Mouse (Mus musculus) limb, embryonic 15.5 days (tissue): ENCODE data around the gene Plg. TPM values are rescaled to one million over a fixed set of nuclear protein-coding genes. Genes with fewer than 3 reads are reported as not detected.

Experiments
- ATAC-seq: fragments of 200-750 bp; cut with Nextera tagmentation; 2 replicates; pipeline ENCODE4 v1.8.0; 2017; ENCODE audit warnings: low read depth, moderate TSS enrichment; ENCODE audit not compliant: insufficient number of reproducible peaks, low FRiP score, low TSS enrichment
- H3K27ac ChIP-seq: fragments of 300-500 bp; sonication (generic); 2 replicates; pipeline ENCODE4 v1.5.1; 2015; ENCODE audit warnings: moderate library complexity, mild to moderate bottlenecking, inconsistent platforms
- H3K27me3 ChIP-seq: fragments of 300-500 bp; sonication (generic); 2 replicates; pipeline ENCODE4 v1.6.1; 2015; ENCODE audit warnings: inconsistent platforms
- H3K36me3 ChIP-seq: fragments of 300-500 bp; sonication (generic); 2 replicates; pipeline ENCODE4 v1.6.1; 2015; ENCODE audit warnings: inconsistent platforms
- H3K4me1 ChIP-seq: fragments of 300-500 bp; sonication (generic); 2 replicates; pipeline ENCODE4 v1.6.1; 2015; ENCODE audit warnings: inconsistent platforms
- H3K4me2 ChIP-seq: fragments of 300-500 bp; sonication (generic); 2 replicates; pipeline ENCODE4 v1.6.1; 2015; ENCODE audit warnings: mild to moderate bottlenecking, inconsistent platforms
- H3K4me3 ChIP-seq: fragments of 300-500 bp; sonication (generic); 2 replicates; pipeline ENCODE4 v1.5.1; 2015; ENCODE audit warnings: mild to moderate bottlenecking, inconsistent platforms
- H3K9ac ChIP-seq: fragments of 300-500 bp; sonication (generic); 2 replicates; pipeline ENCODE4 v1.6.1; 2015; ENCODE audit warnings: inconsistent platforms
- H3K9me3 ChIP-seq: fragments of 300-500 bp; sonication (generic); 2 replicates; pipeline ENCODE4 v1.6.1; 2016; ENCODE audit warnings: inconsistent platforms
- WGBS: fragments of 180-500 bp; shearing (Covaris S2); methylation state at CpG from one replicate; pipeline ENCODE4 v1.1.7; 2015; 5-methylcytosine and 5-hydroxymethylcytosine counted together
- polyA plus RNA-seq: library from polyadenylated mRNA; unstranded; fragments of >200 nt; fragmentation: Nextera tagmentation; extraction: Ambion mirVana; gene quantifications from 2 replicates; pipeline ENCODE4 v1.2.1, GENCODE M21; 2015

Plg gene
- polyA plus RNA-seq = 0.07 and 0.70 TPM in 2 replicates

DNA sequence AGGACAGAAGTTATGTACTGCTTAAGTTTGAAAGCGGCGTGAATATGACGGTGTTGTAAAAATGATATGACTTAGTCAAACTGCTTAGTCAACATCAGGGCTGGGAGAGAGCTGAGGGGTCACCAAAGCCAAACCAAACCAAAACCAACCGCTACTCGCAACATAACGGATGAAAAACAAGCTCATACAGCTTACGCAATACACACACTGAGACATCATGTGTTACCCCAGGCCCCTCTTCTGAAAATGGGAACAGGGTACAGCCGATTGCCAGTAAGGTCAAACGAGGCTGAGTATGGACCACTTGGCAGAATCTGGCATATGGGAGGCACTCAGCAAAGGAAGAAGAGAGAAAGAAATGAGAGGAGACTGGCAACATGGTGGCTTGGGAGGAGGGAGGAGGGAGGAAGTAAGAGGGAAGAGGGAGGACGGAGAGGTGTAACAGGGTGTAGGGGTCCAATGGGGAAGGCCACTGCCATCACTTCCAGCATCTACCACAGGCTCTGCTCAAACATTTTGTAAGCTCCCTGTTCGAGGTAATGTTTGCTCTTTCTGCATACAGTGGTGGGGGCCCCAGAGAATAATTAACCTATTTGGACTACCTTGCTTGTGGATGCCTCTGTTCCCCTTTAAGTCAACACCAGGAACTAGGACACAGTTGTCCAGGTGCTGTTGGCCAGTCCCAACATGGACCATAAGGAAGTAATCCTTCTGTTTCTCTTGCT is at the start of gene Plg:
TSS of gene Plg (plus strand) at position 628 of the 725 bp plus-strand sequence.
- Histone ChIP-seq H3K4me1 (no peaks in the 10 kb centered on the region), H3K9me3 (no peaks in the 10 kb centered on the region), H3K9ac (no peak within 1 kb of the TSS), H3K4me2 (no peak within 1 kb of the TSS), H3K27me3 (no peaks in the 10 kb centered on the region), H3K4me3 (no peak within 1 kb of the TSS), H3K27ac (no peak within 1 kb of the TSS), H3K36me3 (no peaks in the 10 kb centered on the region)
- WGBS = 87% methylated on average over 11 of the region's 11 CpGs
- no peak for ATAC-seq

DNA sequence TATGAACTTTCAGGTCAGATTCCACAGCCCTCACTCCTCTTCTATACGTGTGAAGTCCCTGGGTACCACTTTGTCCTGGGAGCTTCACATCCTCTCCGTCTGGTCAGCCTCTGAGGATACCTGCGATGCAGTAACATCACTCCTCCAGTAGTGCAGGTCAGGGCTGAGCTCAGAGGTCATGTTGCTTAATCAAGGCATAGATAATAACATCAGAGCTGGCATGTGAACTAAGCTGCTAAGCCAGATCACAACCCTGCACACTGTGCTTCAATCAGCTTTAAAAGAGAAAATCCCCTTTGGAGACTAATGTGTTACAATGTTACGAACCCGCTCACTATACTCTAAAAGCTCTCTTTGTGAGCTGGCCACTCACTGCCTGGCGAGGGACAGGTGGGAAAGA is 43.3 kb upstream of the Plg start:
- Histone ChIP-seq H3K9me3 (no peaks in the 10 kb centered on the region), H3K9ac (no peak overlapping the region), H3K4me1 (no peaks in the 10 kb centered on the region), H3K36me3 (no peaks in the 10 kb centered on the region), H3K4me3 (no peak overlapping the region), H3K27ac (no peak overlapping the region), H3K4me2 (no peak overlapping the region), H3K27me3 (no peaks in the 10 kb centered on the region)
- ATAC-seq = no peak
- WGBS = 63% methylated on average over 6 of the region's 6 CpGs

DNA sequence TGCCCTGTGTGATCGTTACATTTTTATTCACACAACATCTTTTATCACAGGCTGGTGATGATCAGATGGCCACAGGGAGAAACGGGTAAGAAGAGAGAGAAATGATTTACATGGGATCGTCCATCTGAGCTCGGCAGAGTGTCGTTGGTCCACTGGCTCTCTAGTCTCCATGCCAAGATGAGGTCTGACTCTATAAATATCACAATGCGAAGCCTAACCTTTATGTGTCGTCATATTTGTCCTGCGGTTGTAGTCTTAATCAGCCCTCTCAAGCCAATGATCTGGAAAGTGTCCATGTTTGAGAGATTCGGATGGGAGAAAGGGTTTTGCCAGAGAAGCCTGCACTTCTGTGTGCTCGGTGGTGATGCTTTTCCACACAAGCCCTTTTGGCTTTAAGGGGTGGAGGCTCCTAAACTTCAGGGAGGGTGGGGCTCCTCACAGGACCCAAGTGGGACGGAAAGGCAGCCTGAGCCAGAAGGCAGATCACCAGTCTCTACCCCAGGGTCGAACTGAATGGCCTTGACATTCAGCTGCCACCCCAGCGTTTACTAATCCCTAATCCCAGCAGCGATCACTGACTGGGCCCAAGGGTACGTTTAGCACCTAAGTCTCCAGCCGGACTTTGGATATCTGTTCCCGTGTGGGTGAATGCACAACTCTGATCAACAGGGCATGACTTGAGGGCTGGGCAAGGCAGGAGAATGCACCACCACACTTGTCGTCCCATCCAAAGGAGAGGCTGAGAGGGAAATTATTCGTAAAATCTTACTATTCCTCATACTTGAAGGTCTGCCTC is 42.1 kb upstream of the Plg start:
- Histone ChIP-seq H3K27me3 (no peaks in the 10 kb centered on the region), H3K27ac (no peak overlapping the region), H3K4me3 (no peak overlapping the region), H3K4me2 (no peak overlapping the region), H3K4me1 (no peaks in the 10 kb centered on the region), H3K9ac (no peak overlapping the region), H3K36me3 (no peaks in the 10 kb centered on the region), H3K9me3 (no peaks in the 10 kb centered on the region)
- ATAC-seq = no peak
- 82% methylated on average over 19 of the region's 19 CpGs for WGBS

DNA sequence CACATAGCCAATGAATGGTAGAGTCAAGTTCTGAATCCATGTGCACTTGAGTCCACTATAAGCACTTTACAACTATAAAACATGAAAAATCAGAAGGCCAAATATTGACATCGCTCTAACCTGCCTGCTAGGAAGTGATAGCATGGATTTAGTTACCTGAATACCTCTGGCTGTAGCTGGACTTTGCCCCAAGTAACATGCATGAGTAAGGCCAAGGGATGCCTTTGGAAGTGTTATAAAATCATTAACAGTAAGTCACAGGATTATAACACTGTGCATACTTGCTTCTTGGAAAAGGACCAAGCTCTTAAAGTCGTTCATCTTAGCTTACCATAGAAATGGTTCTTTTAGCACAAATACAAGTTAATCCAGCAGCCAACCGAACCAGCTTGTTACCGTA is 41.3 kb upstream of the Plg start:
- 61% methylated on average over 4 of the region's 4 CpGs for WGBS
- no peak for ATAC-seq
- no peak overlapping the region for H3K4me2 ChIP-seq
- no peak overlapping the region for H3K27ac ChIP-seq
- H3K4me3 ChIP-seq = no peak overlapping the region
- H3K9ac ChIP-seq = no peak overlapping the region
- no peaks in the 10 kb centered on the region for H3K9me3 ChIP-seq
- no peaks in the 10 kb centered on the region for H3K4me1 ChIP-seq
- no peaks in the 10 kb centered on the region for H3K36me3 ChIP-seq
- no peaks in the 10 kb centered on the region for H3K27me3 ChIP-seq

DNA sequence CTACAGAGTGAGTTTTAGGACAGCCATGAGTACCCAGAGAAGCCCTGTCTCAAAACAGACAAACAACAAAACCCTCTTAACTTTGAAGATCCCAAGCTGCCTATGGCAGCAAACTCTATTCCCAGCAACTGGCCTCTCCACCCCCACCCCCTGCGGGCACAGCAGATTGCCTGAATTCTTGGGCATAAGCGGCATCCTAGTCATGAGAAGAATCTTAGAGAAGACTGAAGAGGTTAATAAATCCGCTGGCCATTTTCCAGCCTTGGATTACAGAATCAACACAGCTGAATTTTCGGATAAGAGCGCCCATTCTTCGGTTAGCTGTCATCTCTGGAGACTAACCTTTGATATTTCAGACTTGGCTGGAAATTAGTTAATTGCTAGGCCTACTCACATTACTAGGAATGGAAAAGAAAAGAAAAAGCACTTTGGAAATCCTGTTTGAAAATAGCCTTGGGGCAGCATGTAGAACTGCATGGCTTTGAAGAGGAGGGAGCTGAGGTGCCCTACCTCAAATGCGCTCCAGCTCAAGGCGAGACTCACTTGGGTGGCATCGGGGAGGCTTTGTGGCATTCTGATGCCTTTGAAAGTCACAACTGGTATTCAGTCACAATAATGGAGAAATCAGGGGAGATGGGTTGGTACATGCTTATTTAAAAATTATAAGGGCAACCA is 34.6 kb upstream of the Plg start:
- Histone ChIP-seq H3K4me1 (no peaks in the 10 kb centered on the region; the same call in 1 of the 2 replicates), H3K4me3 (no peak overlapping the region), H3K27ac (no peak overlapping the region), H3K9ac (no peak overlapping the region), H3K36me3 (no peaks in the 10 kb centered on the region), H3K4me2 (no peak overlapping the region), H3K27me3 (no peaks in the 10 kb centered on the region), H3K9me3 (no peaks in the 10 kb centered on the region)
- WGBS = 73% methylated on average over 9 of the region's 9 CpGs
- ATAC-seq = no peak

DNA sequence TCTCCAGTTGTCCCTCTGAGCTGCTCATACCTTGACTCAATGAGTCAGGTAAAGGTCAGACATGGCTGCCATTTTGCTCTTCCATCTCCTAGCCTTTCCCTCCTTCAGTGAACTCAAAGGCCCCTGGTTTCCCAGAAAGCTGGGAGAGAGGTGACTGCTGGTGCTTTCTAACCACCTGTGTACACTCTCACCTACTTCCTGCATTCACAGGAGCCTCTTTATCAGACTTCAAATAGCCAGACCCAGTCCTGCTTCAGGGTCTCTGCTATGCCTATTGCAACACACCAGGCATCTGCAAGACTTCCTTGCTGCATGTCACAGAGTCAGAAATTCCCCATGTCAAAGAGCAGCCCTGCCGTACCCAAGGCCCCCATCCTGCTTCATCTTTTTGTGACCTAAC is 30.9 kb upstream of the Plg start:
- Histone ChIP-seq H3K27ac (no peak overlapping the region), H3K4me2 (no peak overlapping the region), H3K4me3 (no peak overlapping the region), H3K9me3 (no peaks in the 10 kb centered on the region), H3K9ac (no peak overlapping the region), H3K36me3 (no peaks in the 10 kb centered on the region), H3K27me3 (no peaks in the 10 kb centered on the region), H3K4me1 (no peaks in the 10 kb centered on the region; the same call in 1 of the 2 replicates)
- ATAC-seq = no peak
- WGBS = 79% methylated on average over 1 of the region's 1 CpGs

DNA sequence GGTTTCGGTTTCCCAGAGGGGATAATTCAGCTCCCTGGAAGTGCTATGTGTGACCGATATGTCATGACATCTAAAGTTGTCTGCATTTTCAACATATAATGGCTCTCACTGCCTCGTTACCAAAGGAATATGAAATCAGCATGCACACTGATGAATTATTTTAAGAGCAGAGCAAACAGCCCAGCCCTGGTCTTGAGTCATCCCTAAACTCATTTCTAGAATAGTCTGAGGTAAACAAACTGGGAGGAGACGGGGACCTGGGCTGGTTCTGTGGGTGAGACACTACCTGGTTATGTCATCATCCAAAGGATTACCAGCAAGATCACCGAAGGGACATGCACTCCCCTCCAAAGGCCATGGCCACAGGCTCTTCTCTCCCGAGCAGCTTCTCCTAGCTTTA is 26.8 kb upstream of the Plg start:
- Histone ChIP-seq H3K27ac (no peak overlapping the region), H3K9me3 (no peaks in the 10 kb centered on the region), H3K9ac (no peak overlapping the region), H3K36me3 (no peaks in the 10 kb centered on the region), H3K4me2 (no peak overlapping the region), H3K4me3 (no peak overlapping the region), H3K27me3 (no peaks in the 10 kb centered on the region), H3K4me1 (no peaks in the 10 kb centered on the region)
- WGBS = 77% methylated on average over 6 of the region's 6 CpGs
- no peak for ATAC-seq

DNA sequence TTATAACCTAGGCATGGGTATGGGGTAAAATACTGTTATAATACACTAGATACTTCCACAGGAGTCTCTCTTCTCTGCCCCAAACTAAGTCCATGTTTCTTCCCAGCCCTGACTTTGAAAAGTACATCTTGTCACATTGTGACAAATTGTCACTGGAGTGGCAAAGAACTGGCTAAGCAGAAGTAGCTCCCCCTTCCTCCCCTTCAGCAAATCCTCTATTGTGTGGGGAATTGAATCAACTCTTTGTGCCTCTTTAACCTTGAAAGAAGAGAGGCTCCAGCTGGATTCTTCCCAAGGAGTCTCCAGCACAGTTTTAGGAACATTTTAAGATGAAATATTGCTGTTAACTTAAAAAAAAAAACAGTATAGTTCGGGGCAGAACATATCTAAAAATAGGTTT is 25.6 kb upstream of the Plg start:
- ATAC-seq = no peak
- 44% methylated on average over 1 of the region's 1 CpGs for WGBS
- Histone ChIP-seq H3K4me2 (no peak overlapping the region), H3K27ac (no peak overlapping the region), H3K4me3 (no peak overlapping the region), H3K36me3 (no peaks in the 10 kb centered on the region), H3K27me3 (no peaks in the 10 kb centered on the region), H3K9ac (no peak overlapping the region), H3K9me3 (no peaks in the 10 kb centered on the region), H3K4me1 (no peaks in the 10 kb centered on the region)

DNA sequence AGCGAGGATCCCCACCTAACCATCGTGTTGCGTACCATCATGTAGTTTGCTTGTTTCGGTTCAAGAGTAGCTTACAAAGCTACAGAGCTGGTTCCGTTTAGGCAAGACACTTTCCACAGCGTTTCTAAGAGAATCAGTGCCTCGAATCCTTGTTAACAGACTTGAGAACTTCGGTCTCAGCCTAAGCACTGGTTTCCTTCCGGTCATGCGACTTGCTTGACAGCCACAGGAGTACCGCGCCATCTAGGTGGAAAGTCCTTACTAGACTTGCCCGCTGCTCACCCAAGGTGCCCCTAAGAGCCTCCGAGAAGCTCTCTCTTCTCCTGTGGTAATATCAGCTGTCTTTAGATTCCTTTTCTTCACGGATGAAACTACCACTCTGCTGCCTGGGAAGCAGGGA is 18.5 kb upstream of the Plg start:
- 84% methylated on average over 15 of the region's 15 CpGs for WGBS
- no peak overlapping the region for H3K4me3 ChIP-seq
- no peak for ATAC-seq
- H3K9ac ChIP-seq = no peak overlapping the region
- H3K9me3 ChIP-seq = no peaks in the 10 kb centered on the region
- H3K4me2 ChIP-seq = no peak overlapping the region
- no peaks in the 10 kb centered on the region for H3K4me1 ChIP-seq
- H3K36me3 ChIP-seq = no peaks in the 10 kb centered on the region
- no peak overlapping the region for H3K27ac ChIP-seq
- no peaks in the 10 kb centered on the region for H3K27me3 ChIP-seq

DNA sequence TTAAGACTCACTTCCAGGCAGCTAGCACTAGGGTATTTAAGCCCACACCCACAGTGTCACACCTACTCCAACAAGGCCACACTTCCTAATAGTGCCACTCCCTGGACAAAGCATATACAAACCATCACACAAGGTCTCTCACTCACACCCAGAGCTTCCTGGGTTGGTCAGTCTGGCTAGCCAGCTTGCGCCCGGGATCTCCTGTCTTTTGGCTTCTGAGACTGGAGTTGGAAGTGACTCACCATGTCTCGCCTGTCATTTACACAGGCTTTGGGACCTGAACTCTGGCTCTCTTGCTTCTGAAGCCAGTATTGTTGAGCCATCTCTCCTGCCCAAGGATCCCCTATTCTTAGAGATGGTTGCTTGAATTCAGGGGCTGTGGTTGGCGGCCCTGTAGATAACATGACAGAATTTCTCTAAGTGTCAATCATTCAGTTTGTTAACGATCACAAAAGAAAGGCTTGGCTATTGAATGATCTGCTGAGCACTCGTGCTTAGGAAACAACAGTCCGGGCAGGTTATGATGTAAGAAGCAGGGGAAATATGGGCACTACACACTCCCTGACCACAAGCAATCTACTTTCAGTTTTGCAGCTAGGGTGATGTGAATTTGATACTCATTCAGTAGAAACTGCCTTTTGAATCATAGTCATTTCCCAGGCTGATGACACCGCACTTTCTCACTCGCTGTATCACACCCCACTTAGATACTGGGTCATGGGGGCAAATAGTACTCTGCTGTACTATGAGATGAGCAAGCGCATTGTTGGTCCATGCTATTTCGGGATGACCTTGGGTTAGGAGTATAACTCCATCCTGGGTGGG is 14.6 kb upstream of the Plg start:
- H3K36me3 ChIP-seq = no peaks in the 10 kb centered on the region
- H3K27ac ChIP-seq = no peak overlapping the region
- H3K4me1 ChIP-seq = no peaks in the 10 kb centered on the region
- no peak for ATAC-seq
- no peak overlapping the region for H3K4me3 ChIP-seq
- WGBS = 90% methylated on average over 11 of the region's 11 CpGs
- no peaks in the 10 kb centered on the region for H3K27me3 ChIP-seq
- no peaks in the 10 kb centered on the region for H3K9me3 ChIP-seq
- H3K9ac ChIP-seq = no peak overlapping the region
- H3K4me2 ChIP-seq = no peak overlapping the region

DNA sequence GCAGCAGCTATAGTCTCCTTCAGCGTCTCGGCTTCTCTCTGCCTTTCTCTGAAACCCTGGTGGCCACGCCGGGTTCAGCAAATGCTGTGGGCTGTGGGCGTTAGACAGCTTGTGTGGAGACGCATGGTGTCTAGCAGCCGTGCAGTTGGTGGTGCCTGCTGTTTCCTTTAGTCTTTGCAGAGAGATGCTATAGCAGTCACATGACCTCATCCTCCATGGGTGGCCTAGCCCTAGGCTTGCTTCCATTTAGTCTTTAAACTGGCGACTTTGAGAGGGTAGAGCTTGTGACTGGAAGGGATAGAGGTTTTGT is 14.0 kb upstream of the Plg start:
- Histone ChIP-seq H3K4me2 (no peak overlapping the region), H3K9me3 (no peaks in the 10 kb centered on the region), H3K27me3 (no peaks in the 10 kb centered on the region), H3K36me3 (no peaks in the 10 kb centered on the region), H3K9ac (no peak overlapping the region), H3K4me3 (no peak overlapping the region), H3K4me1 (no peaks in the 10 kb centered on the region), H3K27ac (no peak overlapping the region)
- ATAC-seq = no peak
- WGBS = 62% methylated on average over 8 of the region's 8 CpGs
